Mouse (Mus musculus): ENCODE measurements at regions not wholly inside any gene's neighbourhood (a gene's known extent, or its start where the extent isn't known, plus 50 kb on each side); places are given as distances from the start of the nearest gene placed in this dataset.
"Not testable (repeated sequence)": the region's sequence is repeated elsewhere in the genome, so short reads cannot be mapped to it uniquely, and the experiment has no call there.

DNA sequence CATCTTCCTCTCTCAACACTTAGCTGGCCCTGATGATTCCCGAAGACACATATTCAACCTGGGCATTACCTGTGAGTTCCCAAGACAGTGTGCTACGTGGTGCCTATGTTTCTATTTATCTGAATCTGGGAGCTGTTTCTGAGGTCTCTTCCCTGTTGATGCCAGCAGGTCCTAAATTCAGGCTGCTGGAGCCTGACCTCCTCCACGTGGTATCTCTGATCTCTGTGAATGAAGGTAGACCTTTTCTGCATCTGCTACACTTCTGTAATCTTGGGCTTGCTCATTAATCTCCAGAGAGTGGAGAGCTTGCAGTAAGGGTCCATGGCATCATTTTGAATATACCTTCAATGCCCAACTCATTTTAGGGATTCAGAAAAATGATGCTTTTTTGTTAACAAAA, 215.8 kb downstream of the Pten start:
- no peak overlapping the region for H3K4me3 ChIP-seq (ENCODE audit: insufficient read depth, low read depth, low read length)
- H3K4me1 ChIP-seq (ENCODE audit: control insufficient read depth, insufficient read depth, insufficient read length, low read length), result peaks cover 2% of the 10 kb centered on the region; the same call in 1 of the 2 replicates
- no peak overlapping the region for H3K27ac ChIP-seq (replicated peaks; ENCODE audit: low read depth, low read length)

DNA sequence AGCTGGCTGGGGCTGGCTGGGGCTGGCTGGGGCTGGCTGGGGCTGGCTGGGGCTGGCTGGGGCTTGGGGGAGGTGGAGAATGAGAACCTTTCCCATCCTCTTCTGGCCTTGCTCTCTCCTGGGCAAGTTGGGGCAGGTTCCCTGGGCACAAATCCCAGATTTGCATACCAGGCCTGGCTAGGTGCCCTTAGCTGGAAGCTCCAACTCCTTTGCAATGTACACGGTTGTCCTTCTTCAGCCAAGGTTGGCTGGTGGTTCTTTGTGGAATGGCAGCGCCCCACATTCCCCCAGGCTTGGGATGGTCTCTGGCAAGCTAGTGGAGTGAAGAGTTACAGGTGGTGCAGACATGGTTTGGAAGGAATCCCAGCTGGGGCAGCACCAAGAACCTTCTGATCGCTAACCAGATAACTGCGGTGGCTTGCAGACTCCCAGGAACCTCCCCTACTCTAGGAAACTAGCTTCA, 217.5 kb downstream of the Pten start:
- Histone ChIP-seq H3K4me3 (ENCODE audit: insufficient read depth, low read depth, low read length) (no peak overlapping the region), H3K27ac (replicated peaks; ENCODE audit: low read depth, low read length) (0 out of 2 replicates have a peak overlapping the region, but pooled peaks have one; percentile 48), H3K4me1 (ENCODE audit: control insufficient read depth, insufficient read depth, insufficient read length, low read length) (peaks cover 2% of the 10 kb centered on the region; the same call in 1 of the 2 replicates)

DNA sequence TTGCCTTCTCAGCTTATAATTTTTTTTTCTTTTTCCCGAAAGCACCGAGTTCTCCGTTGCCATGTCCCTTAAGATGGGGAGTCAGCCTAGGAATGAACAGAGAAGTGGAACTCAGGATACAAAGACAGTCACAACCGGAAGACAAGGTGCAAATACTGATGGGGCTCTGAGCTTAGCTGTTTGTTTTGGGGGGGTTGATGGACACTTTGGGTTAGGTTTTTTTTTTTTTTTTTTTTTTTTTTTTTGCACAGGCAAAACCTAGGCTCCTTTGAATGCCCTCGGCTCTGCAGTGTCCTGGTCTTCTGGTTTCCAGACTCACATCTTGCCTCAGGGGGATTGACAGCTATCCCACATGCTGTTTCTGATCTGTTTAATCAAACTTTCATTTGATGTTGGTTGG, 218.0 kb downstream of the Pten start:
- Histone ChIP-seq H3K27ac (replicated peaks; ENCODE audit: low read depth, low read length) (0 out of 2 replicates have a peak overlapping the region, but pooled peaks have one; percentile 48), H3K4me1 (ENCODE audit: control insufficient read depth, insufficient read depth, insufficient read length, low read length) (peaks cover 2% of the 10 kb centered on the region; the same call in 1 of the 2 replicates), H3K4me3 (ENCODE audit: insufficient read depth, low read depth, low read length) (no peak overlapping the region)

GRCm38 (mm10) chr19:32976507-32976906, 219.2 kb downstream of the Pten start:
- H3K4me1 ChIP-seq (ENCODE audit: control insufficient read depth, insufficient read depth, insufficient read length, low read length), result peaks cover 2% of the 10 kb centered on the region; the same call in 1 of the 2 replicates
- H3K27ac ChIP-seq (replicated peaks; ENCODE audit: low read depth, low read length), result no peak overlapping the region
- no peak overlapping the region for H3K4me3 ChIP-seq (ENCODE audit: insufficient read depth, low read depth, low read length)

GRCm38 (mm10) chr19:32978037-32978745, 220.9 kb downstream of the Pten start:
- Histone ChIP-seq H3K4me1 (ENCODE audit: control insufficient read depth, insufficient read depth, insufficient read length, low read length) (peaks cover 2% of the 10 kb centered on the region; the same call in 1 of the 2 replicates), H3K27ac (replicated peaks; ENCODE audit: low read depth, low read length) (peak overlapping the region; percentile 50), H3K4me3 (ENCODE audit: insufficient read depth, low read depth, low read length) (peak overlapping the region; percentile 44)

DNA sequence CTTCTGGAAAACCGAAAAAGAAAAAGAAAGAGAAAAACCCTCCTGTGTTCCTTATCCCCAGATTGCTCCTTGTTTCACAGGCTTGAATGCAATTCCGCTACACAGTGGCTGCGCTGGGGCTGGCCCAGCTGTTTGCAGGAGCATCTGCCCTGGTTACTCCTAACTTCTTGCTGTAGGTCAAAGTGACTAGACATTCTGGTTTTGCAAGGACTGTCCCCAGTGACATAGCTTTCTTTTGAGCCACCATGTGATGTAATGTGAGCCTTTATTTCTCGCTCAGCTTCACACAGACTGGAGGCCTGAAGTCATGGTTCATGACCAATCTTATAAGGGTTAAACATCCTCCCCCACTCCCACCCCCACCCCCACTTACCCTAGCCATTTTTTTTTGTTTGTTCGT, 222.8 kb downstream of the Pten start:
- H3K4me1 ChIP-seq (ENCODE audit: control insufficient read depth, insufficient read depth, insufficient read length, low read length), result no peaks in the 10 kb centered on the region
- peak overlapping the region; percentile 67 for H3K4me3 ChIP-seq (ENCODE audit: insufficient read depth, low read depth, low read length)
- H3K27ac ChIP-seq (replicated peaks; ENCODE audit: low read depth, low read length), result peak overlapping the region; percentile 97

- peak overlapping the region; percentile 53 for H3K27ac ChIP-seq (replicated peaks; ENCODE audit: low read depth, low read length)
- no peak overlapping the region for H3K4me3 ChIP-seq (ENCODE audit: insufficient read depth, low read depth, low read length)
- H3K4me1 ChIP-seq (ENCODE audit: control insufficient read depth, insufficient read depth, insufficient read length, low read length), result peaks cover 4% of the 10 kb centered on the region
Measured at GRCm38 (mm10) chr19:32988713-32989112, 231.4 kb downstream of the Pten start.

GRCm38 (mm10) chr19:32989346-32989745, 232.0 kb downstream of the Pten start:
- no peak overlapping the region for H3K4me3 ChIP-seq (ENCODE audit: insufficient read depth, low read depth, low read length)
- H3K4me1 ChIP-seq (ENCODE audit: control insufficient read depth, insufficient read depth, insufficient read length, low read length), result peaks cover 4% of the 10 kb centered on the region
- no peak overlapping the region for H3K27ac ChIP-seq (replicated peaks; ENCODE audit: low read depth, low read length)

DNA sequence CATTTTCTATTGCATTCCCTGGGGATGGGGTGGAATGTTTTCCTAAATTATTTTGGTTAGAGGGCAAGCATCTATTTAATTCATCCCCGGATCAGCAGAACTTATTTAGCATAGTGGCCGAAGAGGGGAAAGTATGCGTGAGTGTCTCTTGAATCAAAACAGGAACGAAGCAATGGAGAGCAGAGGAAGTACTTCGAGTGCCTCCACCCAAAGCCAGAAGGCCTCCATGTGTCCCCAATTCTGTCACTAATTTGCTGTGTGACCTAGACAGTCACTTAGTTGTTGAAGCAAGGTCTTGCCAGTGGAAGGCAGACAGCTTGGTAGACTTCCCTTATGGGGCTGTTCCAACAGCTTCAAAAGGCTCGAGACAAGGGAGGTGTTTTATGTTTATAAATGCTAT, 233.3 kb downstream of the Pten start:
- H3K4me1 ChIP-seq (ENCODE audit: control insufficient read depth, insufficient read depth, insufficient read length, low read length), result peaks cover 4% of the 10 kb centered on the region
- H3K4me3 ChIP-seq (ENCODE audit: insufficient read depth, low read depth, low read length), result no peak overlapping the region
- H3K27ac ChIP-seq (replicated peaks; ENCODE audit: low read depth, low read length), result peak overlapping the region; percentile 30; the same call in 1 of the 2 replicates

- Histone ChIP-seq H3K4me1 (ENCODE audit: control insufficient read depth, insufficient read depth, insufficient read length, low read length) (no peaks in the 10 kb centered on the region), H3K27ac (replicated peaks; ENCODE audit: low read depth, low read length) (no peak overlapping the region), H3K4me3 (ENCODE audit: insufficient read depth, low read depth, low read length) (no peak overlapping the region)
Measured at GRCm38 (mm10) chr19:32998576-32999170, 241.4 kb downstream of the Pten start.

DNA sequence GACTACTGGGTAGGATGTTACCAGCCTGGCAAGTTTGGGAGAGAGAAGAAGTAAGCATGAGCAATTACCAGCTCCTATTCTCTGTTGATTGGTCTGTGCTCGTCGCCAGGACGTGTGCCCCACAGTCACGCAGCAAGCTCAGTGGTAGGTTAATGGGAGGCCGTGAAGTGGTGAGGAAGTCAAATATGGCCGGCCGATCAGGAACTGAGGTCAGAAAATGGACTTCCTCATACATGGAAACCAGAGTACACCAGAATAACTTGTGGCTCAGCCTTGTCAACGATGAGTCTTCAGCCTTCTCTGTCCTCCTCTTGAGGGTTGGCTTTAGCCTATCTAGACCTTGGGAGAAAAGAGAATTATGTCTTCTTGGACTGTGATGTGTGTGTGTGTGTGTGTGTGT, 250.3 kb downstream of the Pten start:
- no peak overlapping the region for H3K27ac ChIP-seq (replicated peaks; ENCODE audit: low read depth, low read length)
- no peak overlapping the region for H3K4me3 ChIP-seq (ENCODE audit: insufficient read depth, low read depth, low read length)
- no peaks in the 10 kb centered on the region for H3K4me1 ChIP-seq (ENCODE audit: control insufficient read depth, insufficient read depth, insufficient read length, low read length)

- H3K4me3 ChIP-seq (ENCODE audit: insufficient read depth, low read depth, low read length), result no peak overlapping the region
- no peaks in the 10 kb centered on the region for H3K4me1 ChIP-seq (ENCODE audit: control insufficient read depth, insufficient read depth, insufficient read length, low read length)
- no peak overlapping the region for H3K27ac ChIP-seq (replicated peaks; ENCODE audit: low read depth, low read length)
Measured at GRCm38 (mm10) chr19:33008076-33008475, 250.8 kb downstream of the Pten start.

GRCm38 (mm10) chr19:33008794-33009193, 251.5 kb downstream of the Pten start:
- no peak overlapping the region for H3K27ac ChIP-seq (replicated peaks; ENCODE audit: low read depth, low read length)
- no peak overlapping the region for H3K4me3 ChIP-seq (ENCODE audit: insufficient read depth, low read depth, low read length)
- H3K4me1 ChIP-seq (ENCODE audit: control insufficient read depth, insufficient read depth, insufficient read length, low read length), result no peaks in the 10 kb centered on the region

DNA sequence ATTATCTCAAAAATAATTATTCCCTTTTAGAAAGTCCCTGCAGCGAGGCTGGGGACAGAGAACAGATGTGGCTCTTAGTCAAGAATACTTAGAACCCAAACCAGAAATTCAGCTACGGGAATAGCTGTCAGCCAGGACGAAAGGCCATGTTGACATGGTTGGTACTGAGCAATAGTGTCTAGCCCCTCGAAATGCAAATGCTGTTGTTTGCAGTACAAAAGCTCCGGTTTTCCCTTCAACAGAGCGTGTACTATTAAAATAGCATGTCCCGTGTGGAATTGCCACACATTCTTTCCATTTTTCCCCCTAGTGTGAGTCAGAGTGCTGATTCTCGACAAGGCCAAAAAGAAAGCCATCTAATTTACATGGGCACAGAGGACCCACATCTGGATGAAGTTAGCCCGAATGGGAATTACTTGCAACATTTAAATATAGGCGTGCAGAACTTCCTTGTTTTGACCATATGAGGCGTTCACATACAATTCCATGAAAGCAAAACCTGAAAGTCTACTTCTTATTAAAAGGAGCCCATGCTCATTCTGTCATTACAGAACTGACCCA, 253.7 kb downstream of the Pten start:
- Histone ChIP-seq H3K4me1 (ENCODE audit: control insufficient read depth, insufficient read depth, insufficient read length, low read length) (no peaks in the 10 kb centered on the region), H3K4me3 (ENCODE audit: insufficient read depth, low read depth, low read length) (no peak overlapping the region), H3K27ac (replicated peaks; ENCODE audit: low read depth, low read length) (no peak overlapping the region)

GRCm38 (mm10) chr19:33014879-33015278, 257.6 kb downstream of the Pten start:
- H3K4me3 ChIP-seq (ENCODE audit: insufficient read depth, low read depth, low read length); H3K27ac ChIP-seq (replicated peaks; ENCODE audit: low read depth, low read length); H3K4me1 ChIP-seq (ENCODE audit: control insufficient read depth, insufficient read depth, insufficient read length, low read length): not testable (repeated sequence)

Data from brown adipose tissue, adult 24 weeks (tissue).